Comparison of ENCODE assay signal across 8 mouse cellular contexts in the genomic region with DNA sequence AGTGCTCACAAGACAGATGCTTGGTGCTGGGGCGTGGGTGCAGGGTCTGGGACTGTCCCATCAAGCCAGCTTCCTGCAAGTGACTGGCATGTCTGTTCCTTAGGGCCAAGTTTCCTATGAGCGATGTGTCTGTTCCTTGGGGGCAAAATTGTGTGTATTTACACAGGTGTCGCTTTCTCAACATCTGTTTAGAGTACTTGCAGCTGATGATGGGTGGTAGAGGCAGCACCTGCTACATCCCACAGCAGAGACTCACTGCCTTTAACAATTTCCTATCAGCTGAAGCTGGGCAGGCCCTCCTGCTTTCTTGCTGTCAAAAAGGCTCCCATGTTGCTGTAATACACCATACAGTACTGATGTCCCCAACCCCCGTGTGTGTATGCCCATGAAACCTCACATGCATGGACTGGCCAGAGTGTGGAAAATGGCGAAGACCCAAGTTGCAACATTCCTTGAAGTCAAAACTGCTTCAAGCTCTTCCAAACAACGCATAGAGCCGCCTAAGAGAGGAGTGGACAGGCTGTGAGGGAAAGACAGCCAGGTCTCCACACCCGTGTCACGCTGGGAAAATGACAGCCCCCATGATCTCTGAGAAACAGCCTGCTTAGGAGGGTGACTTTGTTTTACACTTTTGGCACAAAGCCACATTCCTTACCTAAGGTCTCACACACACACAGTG. TPM values are rescaled to one million over a fixed set of nuclear protein-coding genes. Genes with fewer than 3 reads are reported as not detected.
DNase-seq lines count a peak whose midpoint lies in the region; ATAC-seq lines count a peak whose summit lies in the region.

No protein-coding gene starts in this region.

- peaks cover 43% of the 10 kb centered on the region for H3K4me1 ChIP-seq in liver, embryonic 16.5 days (ENCODE audit: control insufficient read depth, low read depth, low read length)

- peak overlapping the region; percentile 81 for H3K4me3 ChIP-seq in liver, embryonic 16.5 days (ENCODE audit: low read depth, low read length)

- DNase-seq in gastrocnemius, postnatal 10 days = peak; percentile 14
- no peak for DNase-seq in gastrocnemius, adult 18-20 months (ENCODE audit: low spot score)
- peak; percentile 9 to 39 for DNase-seq in right cerebral cortex, adult 2 months (ENCODE audit: low spot score in 2 of 2)
- no peak for DNase-seq in right cerebral cortex, postnatal 36 days (ENCODE audit: low spot score in 2 of 2)
- DNase-seq in frontal cortex, postnatal 36 days (ENCODE audit: low spot score in 2 of 2) = peak; percentile 21 to 24
- peak; percentile 46 for DNase-seq in splenic B cell, adult 2 months (ENCODE audit: low read depth, low spot score)
- DNase-seq in adrenal gland, adult 2 months = no peak

- H3K9me3 ChIP-seq in liver, embryonic 16.5 days (replicated peaks; ENCODE audit: control insufficient read depth, low read length) = no peaks in the 10 kb centered on the region

- peak overlapping the region; percentile 91 for H3K27ac ChIP-seq in liver, embryonic 16.5 days (ENCODE audit: low read length)

- no peak for ATAC-seq in liver, embryonic 16.5 days (ENCODE audit: low read depth)

- no peaks in the 10 kb centered on the region for H3K27me3 ChIP-seq in liver, embryonic 16.5 days (ENCODE audit: control insufficient read depth, insufficient read depth, low read depth, low read length)
- H3K27me3 ChIP-seq in splenic B cell, adult 2 months (ENCODE audit: control insufficient read depth, insufficient read depth, low read length, poor library complexity, severe bottlenecking) = no peaks in the 10 kb centered on the region

- 29% methylated on average over 9 of the region's 9 CpGs for WGBS in liver, embryonic 16.5 days (ENCODE audit: insufficient replicate concordance)

- peaks cover 15% of the 10 kb centered on the region for H3K36me3 ChIP-seq in liver, embryonic 16.5 days (ENCODE audit: control insufficient read depth, insufficient read depth)
- peaks cover 4% of the 10 kb centered on the region for H3K36me3 ChIP-seq in splenic B cell, adult 2 months (ENCODE audit: control insufficient read depth, insufficient read depth, low read length, poor library complexity, severe bottlenecking)

- peak overlapping the region; percentile 99 for H3K4me2 ChIP-seq in liver, embryonic 16.5 days (ENCODE audit: low read depth, low read length)

- H3K9ac ChIP-seq in liver, embryonic 16.5 days (ENCODE audit: low read depth, low read length) = peak overlapping the region; percentile 83

RNA-seq across cellular contexts. Expression of a gene that starts 0.9 kb away (rescaled TPM):
- 10 to 100 TPM; 20.6 to 21.3 TPM for total RNA-seq in gastrocnemius, postnatal 10 days (2021)
- 10 to 100 TPM in 1 of 2 experiments, 1 to 10 TPM in 1; 8.4 to 11.4 TPM for total RNA-seq in gastrocnemius, adult 18-20 months (2021)
- polyA plus RNA-seq in liver, embryonic 16.5 days (2015; fragmentation: Nextera tagmentation; extraction: Ambion mirVana) = 67.7 and 90.8 TPM in 2 replicates
- 100 to 1,000 TPM; 113 to 210 TPM for total RNA-seq in adrenal gland, adult 2 months (2021)
- 417 and 423 TPM in 2 replicates for polyA plus RNA-seq in adrenal gland, adult 2 months (2012; rRNA removed)

Comparison
In these comparisons a context has a peak if more than half of its experiments do, and no peak if none do; other contexts are left out.
1. DNase-seq: peak in gastrocnemius, postnatal 10 days (single experiment), right cerebral cortex, adult 2 months (2 of 2), frontal cortex, postnatal 36 days (2 of 2) and splenic B cell, adult 2 months (single experiment); none in gastrocnemius, adult 18-20 months (single experiment), right cerebral cortex, postnatal 36 days (0 of 2) and adrenal gland, adult 2 months (single experiment).
2. RNA of a gene that starts 0.9 kb away (total RNA-seq): 113 to 210 TPM in adrenal gland, adult 2 months; 20.6 to 21.3 TPM in gastrocnemius, postnatal 10 days and 8.4 to 11.4 TPM in gastrocnemius, adult 18-20 months; every median in the first group is over 4 times any median in the second.